In genomic region chr10:56427382-56427781, GRCm38 (mm10) we compare ENCODE assay signal across 25 mouse cellular contexts. TPM values are rescaled to one million over a fixed set of nuclear protein-coding genes. Genes with fewer than 3 reads are reported as not detected.
DNase-seq lines count a peak whose midpoint lies in the region; ATAC-seq lines count a peak whose summit lies in the region.
"Had no signal": no experiment of that assay in that cellular context is flagged by ENCODE, and none has a peak within 500 bp of the region (broad histone marks: within the 10 kb centered on the region; RNA-seq: fewer than 3 reads in every experiment).

No protein-coding gene starts in this region.

- WGBS in midbrain, embryonic 11.5 days: 84% methylated on average over 2 of the region's 2 CpGs
- WGBS in midbrain, embryonic 10.5 days: 85% methylated on average over 2 of the region's 2 CpGs

- H3K9me3 ChIP-seq in midbrain, embryonic 11.5 days (ENCODE audit: control insufficient read depth, low read length): no peaks in the 10 kb centered on the region
- no peaks in the 10 kb centered on the region for H3K9me3 ChIP-seq in midbrain, embryonic 10.5 days (replicated peaks)
- H3K9me3 ChIP-seq: embryonic facial prominence, embryonic 10.5 days; embryonic facial prominence, embryonic 12.5 days; forebrain, embryonic 13.5 days; forebrain, embryonic 15.5 days; G1E had no signal

- intact Hi-C loops in heart, postnatal 36 days (cut with DNase I): no loop called here

- H3K9ac ChIP-seq in midbrain, embryonic 11.5 days (ENCODE audit: low read length): no peak overlapping the region
- H3K9ac ChIP-seq: embryonic facial prominence, embryonic 12.5 days; forebrain, embryonic 13.5 days; forebrain, embryonic 15.5 days; forebrain, postnatal 0 days had no signal

- H3K4me3 ChIP-seq in midbrain, embryonic 11.5 days (ENCODE audit: low read depth, low read length): no peak overlapping the region
- no peak overlapping the region for H3K4me3 ChIP-seq in midbrain, embryonic 10.5 days
- H3K4me3 ChIP-seq: embryonic facial prominence, embryonic 10.5 days; embryonic facial prominence, embryonic 12.5 days; forebrain, embryonic 13.5 days; forebrain, embryonic 15.5 days had no signal

- H3K27ac ChIP-seq in midbrain, embryonic 11.5 days (ENCODE audit: low read depth, low read length): no peak overlapping the region
- no peak overlapping the region for H3K27ac ChIP-seq in midbrain, embryonic 10.5 days (replicated peaks)
- H3K27ac ChIP-seq: embryonic facial prominence, embryonic 10.5 days; embryonic facial prominence, embryonic 12.5 days; forebrain, embryonic 13.5 days; forebrain, embryonic 15.5 days had no signal

- no peaks in the 10 kb centered on the region for H3K27me3 ChIP-seq in midbrain, embryonic 11.5 days (ENCODE audit: control insufficient read depth, insufficient read depth, low read length)
- H3K27me3 ChIP-seq in midbrain, embryonic 10.5 days (ENCODE audit: low read depth, poor library complexity, severe bottlenecking): no peaks in the 10 kb centered on the region
- H3K27me3 ChIP-seq: CH12.LX; embryonic facial prominence, embryonic 12.5 days; forebrain, embryonic 13.5 days; forebrain, embryonic 15.5 days; Patski had no signal

- H3K4me1 ChIP-seq in midbrain, embryonic 11.5 days (ENCODE audit: control insufficient read depth, insufficient read depth, low read length): no peaks in the 10 kb centered on the region
- peaks cover 12% of the 10 kb centered on the region for H3K4me1 ChIP-seq in midbrain, embryonic 10.5 days
- H3K4me1 ChIP-seq: forebrain, embryonic 13.5 days; forebrain, embryonic 15.5 days had no signal

- peak; percentile 51 for DNase-seq in midbrain, embryonic 11.5 days (ENCODE audit: low spot score, missing footprints)
- DNase-seq in midbrain, embryonic 10.5 days (ENCODE audit: low spot score): no peak
- DNase-seq in cerebellum, adult 11-12 months: no peak
- no peak for DNase-seq in heart, postnatal 36 days
- DNase-seq: adrenal gland, adult 8-10 months; adrenal gland, postnatal 14 days; adrenal gland, postnatal 36 days; B cell, adult 2 months; cerebellum, adult 11 months; cerebellum, adult 2 months; cerebellum, adult 9-10 months; cerebellum, postnatal 14 days; cerebellum, postnatal 36 days; forebrain, postnatal 0 days had no signal

- no peaks in the 10 kb centered on the region for H3K36me3 ChIP-seq in midbrain, embryonic 11.5 days (ENCODE audit: control insufficient read depth, insufficient read depth, low read length)
- no peaks in the 10 kb centered on the region for H3K36me3 ChIP-seq in midbrain, embryonic 10.5 days
- H3K36me3 ChIP-seq: embryonic facial prominence, embryonic 10.5 days; embryonic facial prominence, embryonic 12.5 days; forebrain, embryonic 15.5 days; G1E had no signal

- no peak overlapping the region for H3K4me2 ChIP-seq in midbrain, embryonic 11.5 days
- H3K4me2 ChIP-seq: embryonic facial prominence, embryonic 12.5 days; forebrain, embryonic 13.5 days; forebrain, embryonic 15.5 days had no signal

- no peak for ATAC-seq in midbrain, embryonic 11.5 days (ENCODE audit: low FRiP score)
- peak; percentile 87 for ATAC-seq in granulocyte monocyte progenitor cell, adult 5-6 weeks (replicated peaks; ENCODE audit: poor library complexity, severe bottlenecking)
- ATAC-seq in megakaryocyte progenitor cell, adult 5-6 weeks (replicated peaks; ENCODE audit: poor library complexity): peak; percentile 68
- ATAC-seq: activated CD4-positive, CD25-positive, alpha-beta regulatory T cell, adult 4 months; CD4-positive, CD25-positive, alpha-beta regulatory T cell, adult 4 months; forebrain, embryonic 13.5 days; forebrain, embryonic 15.5 days; forebrain, postnatal 0 days; Patski had no signal

RNA-seq across cellular contexts. Expression of gene Gja1, which starts 50.3 kb away (rescaled TPM):
- 130 and 147 TPM in 2 replicates for polyA plus RNA-seq in midbrain, embryonic 11.5 days (2014; fragmentation: Nextera tagmentation; extraction: Ambion mirVana)
- 121 and 144 TPM in 2 replicates for polyA plus RNA-seq in midbrain, embryonic 10.5 days (2016; fragmentation: Nextera tagmentation; extraction: Ambion mirVana)
- total RNA-seq in granulocyte monocyte progenitor cell, adult 5-6 weeks (2014; fragmentation: Nextera tagmentation): 0.41 and 1.3 TPM in 2 replicates
- 3.7 and 4.9 TPM in 2 replicates for total RNA-seq in granulocyte monocyte progenitor cell, adult 5-6 weeks (2017)
- 4.8 and 5.4 TPM in 2 replicates for total RNA-seq in megakaryocyte progenitor cell, adult 5-6 weeks (2015)
- total RNA-seq in megakaryocyte progenitor cell, adult 5-6 weeks (2017): 3.2 and 8.7 TPM in 2 replicates
- 100 to 1,000 TPM; 368 to 382 TPM for total RNA-seq in heart, postnatal 36 days (2021)
- polyA plus RNA-seq: G1E had no signal

Comparison
In these comparisons a context has a peak if more than half of its experiments do, and no peak if none do; other contexts are left out.
1. RNA of gene Gja1, which starts 50.3 kb away (total RNA-seq): 368 to 382 TPM in heart, postnatal 36 days; 3.2 to 8.7 TPM in megakaryocyte progenitor cell, adult 5-6 weeks and 0.41 to 4.9 TPM in granulocyte monocyte progenitor cell, adult 5-6 weeks; every median in the first group is over 10 times any median in the second.